Mouse (Mus musculus) testis, adult 2 months (tissue): ENCODE measurements around the gene Cep19. TPM values are rescaled to one million over a fixed set of nuclear protein-coding genes. Genes with fewer than 3 reads are reported as not detected.

Experiments used
- H3K27ac ChIP-seq: fragments of 200-500 bp; 2 replicates; pipeline ENCODE4 v1.5.1; 2012; ENCODE audit warnings: low read depth, low read length; ENCODE audit not compliant: control insufficient read depth, insufficient read depth
- H3K27me3 ChIP-seq: fragments of 200-500 bp; 2 replicates; pipeline ENCODE4 v1.6.1; 2012; ENCODE audit warnings: mild to moderate bottlenecking, low read length, moderate library complexity; ENCODE audit not compliant: control insufficient read depth, insufficient read depth
- H3K36me3 ChIP-seq: fragments of 200-500 bp; 2 replicates; pipeline ENCODE4 v1.6.1; 2012; ENCODE audit warnings: mild to moderate bottlenecking, low read length; ENCODE audit not compliant: control insufficient read depth, insufficient read depth
- H3K4me1 ChIP-seq: fragments of 200-500 bp; 2 replicates; pipeline ENCODE4 v1.6.1; 2012; ENCODE audit warnings: low read length; ENCODE audit not compliant: control insufficient read depth, insufficient read depth
- H3K4me3 ChIP-seq: fragments of 200-500 bp; 2 replicates; pipeline ENCODE4 v1.5.1; 2012; ENCODE audit warnings: low read depth, mild to moderate bottlenecking, low read length, moderate library complexity, mixed read lengths; ENCODE audit not compliant: control insufficient read depth
- CTCF ChIP-seq: fragments of 200-500 bp; IDR thresholded peaks from 2 replicates; pipeline ENCODE4 v1.5.1; 2012; ENCODE audit warnings: low read depth, mild to moderate bottlenecking, inconsistent platforms, low read length, moderate library complexity; ENCODE audit not compliant: control insufficient read depth, insufficient read depth, insufficient replicate concordance
- POLR2A ChIP-seq: fragments of 200-500 bp; IDR thresholded peaks from 2 replicates; pipeline ENCODE4 v1.6.1; 2012; ENCODE audit warnings: low read depth, mild to moderate bottlenecking, inconsistent platforms, low read length, moderate library complexity; ENCODE audit not compliant: control insufficient read depth
- polyA plus RNA-seq: library from polyadenylated mRNA; depleted of rRNA; stranded (reverse); fragments of >200 nt; gene quantifications from 2 replicates; pipeline ENCODE4 v1.2.3, GENCODE M21; 2012

Gene Cep19
- polyA plus RNA-seq, 1 experiment: 33.5 TPM

DNA sequence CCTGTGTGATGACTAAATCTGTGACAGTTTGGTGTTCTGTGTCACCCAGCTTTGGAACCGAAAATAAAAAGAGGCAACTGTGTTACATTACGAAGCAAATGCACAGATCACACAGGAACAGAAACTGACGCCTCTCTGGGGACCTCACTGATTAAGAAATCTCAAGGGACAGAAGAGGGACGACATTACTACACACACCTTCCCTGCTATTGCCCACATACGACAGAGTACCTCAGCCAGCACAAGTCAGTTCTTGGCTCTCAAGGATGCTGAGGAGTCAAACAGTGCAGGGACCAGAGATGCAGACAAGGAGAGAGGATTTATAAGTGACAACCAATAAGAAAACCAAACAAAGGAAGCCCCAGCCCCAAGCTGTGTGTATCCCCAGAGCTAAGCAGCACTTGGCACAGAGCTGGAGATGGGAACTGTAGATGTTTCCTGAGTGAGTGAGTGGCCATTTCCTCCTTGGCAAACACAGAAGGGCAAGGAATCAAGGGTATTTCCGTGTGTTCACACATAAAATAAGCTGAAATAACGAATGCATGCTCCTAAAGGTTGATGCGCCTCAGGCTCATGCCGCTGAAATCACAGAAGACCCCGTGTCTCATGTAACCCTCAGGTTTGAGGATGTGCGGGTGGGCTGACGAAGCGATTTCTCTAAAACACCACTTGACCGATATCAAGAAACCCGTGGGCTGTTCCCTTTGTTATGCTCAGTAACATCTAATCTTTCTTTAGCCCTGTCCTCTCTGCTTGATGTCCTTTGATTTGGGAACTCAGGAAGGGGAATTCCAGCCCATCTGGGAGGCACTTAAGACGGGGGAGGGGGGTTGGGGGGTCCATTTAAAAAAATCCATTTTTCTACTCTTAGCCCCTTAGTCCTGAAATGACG is 25.1 kb downstream of the Cep19 start:
- Histone ChIP-seq H3K4me3 (no peak overlapping the region), H3K4me1 (peaks cover 4% of the 10 kb centered on the region), H3K27me3 (no peaks in the 10 kb centered on the region), H3K27ac (no peak overlapping the region), H3K36me3 (no peaks in the 10 kb centered on the region)
- TF ChIP-seq POLR2A (no peak), CTCF (no peak)

DNA sequence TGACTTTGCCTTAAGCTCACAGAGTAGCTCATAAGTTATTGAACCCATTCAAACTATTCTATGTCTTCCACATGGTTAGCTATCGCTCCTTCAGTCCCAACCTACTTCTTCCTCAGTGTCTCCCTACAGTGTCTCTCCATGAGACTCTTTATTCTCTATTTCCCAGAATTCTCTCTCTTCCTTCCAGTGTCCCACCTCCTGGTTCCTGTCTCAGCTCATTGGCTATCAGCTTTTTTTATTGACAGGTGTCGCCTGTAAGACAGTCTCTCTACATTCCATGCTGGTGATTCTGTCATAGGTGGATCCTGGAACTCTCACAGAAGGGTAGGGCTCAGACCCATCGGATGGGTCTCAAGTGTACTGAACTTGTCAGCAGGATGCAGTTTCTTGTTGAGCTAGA is 25.8 kb downstream of the Cep19 start:
- TF ChIP-seq POLR2A (no peak), CTCF (no peak)
- Histone ChIP-seq H3K27ac (no peak overlapping the region), H3K36me3 (no peaks in the 10 kb centered on the region), H3K27me3 (no peaks in the 10 kb centered on the region), H3K4me3 (no peak overlapping the region), H3K4me1 (peaks cover 10% of the 10 kb centered on the region)

- TF ChIP-seq POLR2A: no peak
- no peak overlapping the region for H3K4me3 ChIP-seq
- H3K27me3 ChIP-seq: no peaks in the 10 kb centered on the region
- H3K27ac ChIP-seq: no peak overlapping the region
- no peaks in the 10 kb centered on the region for H3K36me3 ChIP-seq
- H3K4me1 ChIP-seq: peaks cover 12% of the 10 kb centered on the region
Measured at GRCm38 (mm10) chr16:32127046-32127445, 27.4 kb downstream of the Cep19 start.

DNA sequence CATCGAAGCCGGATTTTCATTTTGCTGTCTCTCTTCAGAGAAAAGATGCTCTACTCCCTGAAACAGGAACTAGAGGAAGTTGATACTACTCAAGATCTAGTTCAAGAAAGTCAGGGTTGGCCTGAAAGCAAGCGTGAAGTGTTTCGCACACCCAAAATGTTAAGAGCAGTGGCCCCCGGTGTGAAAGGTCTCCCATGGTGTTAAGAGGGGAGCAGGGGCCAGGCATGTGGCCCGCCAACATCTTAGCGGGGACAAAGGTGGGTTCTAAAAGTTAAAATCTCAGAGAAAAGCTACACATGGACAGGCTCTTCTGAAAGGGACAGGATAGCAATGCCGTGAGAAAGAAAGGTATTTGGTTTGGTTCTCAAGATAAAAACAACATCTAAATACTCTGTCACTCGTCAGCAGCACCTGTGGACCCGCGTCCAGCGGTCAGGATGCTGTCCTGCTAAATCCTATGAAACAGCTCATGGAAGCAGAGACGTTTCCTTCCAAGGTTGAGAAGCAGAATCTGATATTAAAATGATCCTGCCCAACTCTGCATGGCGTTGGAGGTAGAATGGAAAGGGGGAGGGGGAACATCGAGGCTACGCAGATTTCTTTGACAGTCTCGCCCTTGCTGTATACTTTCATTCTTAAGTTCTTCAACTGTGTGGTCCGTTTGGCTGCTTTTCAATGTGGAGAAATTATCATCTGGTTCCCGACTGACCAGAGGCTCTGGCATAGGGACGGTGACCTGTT is 30.0 kb downstream of the Cep19 start:
- no peaks in the 10 kb centered on the region for H3K36me3 ChIP-seq
- H3K4me3 ChIP-seq: peak overlapping the region; percentile 53
- no peaks in the 10 kb centered on the region for H3K27me3 ChIP-seq
- peak overlapping the region; percentile 1; the same call in 1 of the 2 replicates for H3K27ac ChIP-seq
- peaks cover 12% of the 10 kb centered on the region for H3K4me1 ChIP-seq
- TF ChIP-seq POLR2A: no peak
- TF ChIP-seq CTCF: no peak

GRCm38 (mm10) chr16:32130190-32130826 is 30.7 kb downstream of the Cep19 start:
- peak overlapping the region; percentile 1; the same call in 1 of the 2 replicates for H3K27ac ChIP-seq
- H3K4me1 ChIP-seq: peaks cover 12% of the 10 kb centered on the region
- no peaks in the 10 kb centered on the region for H3K36me3 ChIP-seq
- TF ChIP-seq CTCF: no peak
- no peak for TF ChIP-seq POLR2A
- no peaks in the 10 kb centered on the region for H3K27me3 ChIP-seq
- H3K4me3 ChIP-seq: peak overlapping the region; percentile 53

GRCm38 (mm10) chr16:32133148-32133547 is 33.5 kb downstream of the Cep19 start:
- TF ChIP-seq CTCF: no peak
- TF ChIP-seq POLR2A: no peak
- Histone ChIP-seq H3K4me3 (no peak overlapping the region), H3K27me3 (no peaks in the 10 kb centered on the region), H3K27ac (no peak overlapping the region), H3K4me1 (peaks cover 12% of the 10 kb centered on the region), H3K36me3 (no peaks in the 10 kb centered on the region)

DNA sequence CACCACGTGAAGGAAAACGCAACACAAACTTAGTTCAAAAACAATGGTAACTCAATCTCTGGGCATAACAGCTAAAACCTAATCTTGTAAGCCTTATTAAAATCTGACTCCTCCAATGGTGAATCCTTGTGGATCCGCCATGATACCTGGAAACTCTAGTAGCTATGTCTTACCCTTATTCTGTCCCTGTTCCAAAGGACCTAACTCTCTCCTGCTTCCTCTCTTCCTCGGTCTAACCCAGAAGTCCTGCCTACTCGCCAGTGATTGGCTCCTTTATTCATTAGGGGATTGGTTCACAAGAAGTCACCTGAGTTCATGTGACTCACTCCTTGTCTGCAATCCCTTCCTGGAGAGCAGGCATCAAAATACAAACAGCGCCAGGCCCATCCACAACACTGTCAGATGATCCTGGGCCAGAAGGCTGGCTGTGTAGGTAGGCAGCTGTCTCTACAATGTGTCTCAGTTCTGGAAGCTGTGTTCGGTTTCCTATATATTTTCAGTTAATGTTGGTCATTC is 36.3 kb downstream of the Cep19 start:
- no peak for TF ChIP-seq POLR2A
- no peak for TF ChIP-seq CTCF
- Histone ChIP-seq H3K4me1 (no peaks in the 10 kb centered on the region), H3K36me3 (no peaks in the 10 kb centered on the region), H3K4me3 (no peak overlapping the region), H3K27me3 (no peaks in the 10 kb centered on the region), H3K27ac (no peak overlapping the region)
